Mouse (Mus musculus): ENCODE measurements around the gene Wfdc16. TPM values are rescaled to one million over a fixed set of nuclear protein-coding genes. Genes with fewer than 3 reads are reported as not detected.
"Not testable (repeated sequence)": the region's sequence is repeated elsewhere in the genome, so short reads cannot be mapped to it uniquely, and the experiment has no call there.

Gene Wfdc16
- polyA plus RNA-seq, 1 experiment from 2014 or later: not detected

- H3K9me3 ChIP-seq (ENCODE audit: control insufficient read depth, low read length): no peaks in the 10 kb centered on the region
- H3K4me1 ChIP-seq (ENCODE audit: control insufficient read depth in 2 of 2, insufficient read depth in 2 of 2, low read length in 2 of 2): no peaks in the 10 kb centered on the region
- no peaks in the 10 kb centered on the region for H3K36me3 ChIP-seq (ENCODE audit: control insufficient read depth, insufficient read depth, low read length)
- ATAC-seq (ENCODE audit: insufficient number of reproducible peaks, insufficient read depth, low FRiP score, low read depth): no peak
- H3K27ac ChIP-seq (replicated peaks in 1 of 2; ENCODE audit: control insufficient read depth in 1 of 2, insufficient read depth in 1 of 2, low read depth in 2 of 2, low read length in 2 of 2): no peak overlapping the region
- H3K4me3 ChIP-seq (ENCODE audit: control insufficient read depth in 1 of 2, insufficient read depth in 1 of 2, low read depth in 1 of 2, low read length in 2 of 2): no peak overlapping the region
- no peaks in the 10 kb centered on the region for H3K27me3 ChIP-seq (ENCODE audit: control insufficient read depth, insufficient read depth, low read length)
- no peak overlapping the region for H3K9ac ChIP-seq (ENCODE audit: low read length)
- 73% methylated on average over 4 of the region's 4 CpGs for WGBS
- H3K4me2 ChIP-seq (ENCODE audit: low read length): no peak overlapping the region
These were observed 16.8 kb downstream of the Wfdc16 start for GRCm38 (mm10) chr2:164621775-164622174.

DNA sequence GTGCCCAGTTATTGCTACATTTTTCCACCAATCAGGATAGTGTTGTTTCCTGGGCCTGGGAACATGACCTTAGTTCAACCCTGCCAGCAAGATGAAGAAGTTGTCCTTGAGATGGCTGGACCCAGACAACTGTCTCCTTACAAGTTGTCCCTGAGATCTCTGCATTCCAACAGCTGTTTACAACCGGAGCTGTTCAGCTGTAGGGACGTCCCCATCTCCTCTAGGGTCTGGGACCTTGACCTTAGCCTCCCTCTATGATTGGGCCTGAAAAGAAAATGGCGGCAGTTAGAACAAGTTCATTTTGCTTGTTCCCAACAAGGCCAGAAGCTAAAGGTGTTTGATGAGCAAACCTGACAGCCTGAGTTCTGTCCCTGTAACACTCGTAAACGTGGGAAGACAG is 19.5 kb downstream of the Wfdc16 start:
- Histone ChIP-seq H3K4me1 (ENCODE audit: control insufficient read depth in 2 of 2, insufficient read depth in 2 of 2, low read length in 2 of 2) (no peaks in the 10 kb centered on the region), H3K27ac (replicated peaks in 1 of 2; ENCODE audit: control insufficient read depth in 1 of 2, insufficient read depth in 1 of 2, low read depth in 2 of 2, low read length in 2 of 2) (no peak overlapping the region), H3K9ac (ENCODE audit: low read length) (no peak overlapping the region), H3K4me3 (ENCODE audit: control insufficient read depth in 1 of 2, insufficient read depth in 1 of 2, low read depth in 1 of 2, low read length in 2 of 2) (no peak overlapping the region), H3K36me3 (ENCODE audit: control insufficient read depth, insufficient read depth, low read length) (no peaks in the 10 kb centered on the region), H3K27me3 (ENCODE audit: control insufficient read depth, insufficient read depth, low read length) (no peaks in the 10 kb centered on the region), H3K9me3 (ENCODE audit: control insufficient read depth, low read length) (no peaks in the 10 kb centered on the region), H3K4me2 (ENCODE audit: low read length) (no peak overlapping the region)
- WGBS: 78% methylated on average over 5 of the region's 5 CpGs
- ATAC-seq (ENCODE audit: insufficient number of reproducible peaks, insufficient read depth, low FRiP score, low read depth): no peak

DNA sequence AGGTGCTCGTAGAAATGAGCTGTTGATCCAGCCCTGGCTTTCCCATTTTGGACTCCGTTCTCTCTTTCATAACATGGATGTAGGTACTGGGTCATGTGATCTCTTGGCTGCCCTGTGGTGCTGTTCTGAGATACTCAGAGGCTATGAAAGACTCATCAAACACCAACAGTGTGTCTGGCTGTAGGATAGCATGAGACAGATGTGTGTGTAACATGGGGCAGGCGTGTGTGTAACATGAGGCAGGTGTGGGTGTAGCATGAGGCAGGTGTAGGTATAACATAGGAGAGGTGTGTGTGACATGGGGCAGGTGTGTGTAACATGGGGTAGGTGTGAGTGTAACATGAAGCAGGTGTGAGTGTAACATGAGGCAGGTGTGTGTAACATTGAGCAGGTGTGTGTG is 23.2 kb downstream of the Wfdc16 start:
- H3K9ac ChIP-seq (ENCODE audit: low read length): no peak overlapping the region
- no peaks in the 10 kb centered on the region for H3K4me1 ChIP-seq (ENCODE audit: control insufficient read depth in 2 of 2, insufficient read depth in 2 of 2, low read length in 2 of 2)
- H3K27me3 ChIP-seq (ENCODE audit: control insufficient read depth, insufficient read depth, low read length): no peaks in the 10 kb centered on the region
- H3K27ac ChIP-seq (replicated peaks in 1 of 2; ENCODE audit: control insufficient read depth in 1 of 2, insufficient read depth in 1 of 2, low read depth in 2 of 2, low read length in 2 of 2): no peak overlapping the region
- 75% methylated on average over 3 of the region's 3 CpGs for WGBS
- H3K9me3 ChIP-seq (ENCODE audit: control insufficient read depth, low read length): no peaks in the 10 kb centered on the region
- no peak overlapping the region for H3K4me3 ChIP-seq (ENCODE audit: control insufficient read depth in 1 of 2, insufficient read depth in 1 of 2, low read depth in 1 of 2, low read length in 2 of 2)
- H3K36me3 ChIP-seq (ENCODE audit: control insufficient read depth, insufficient read depth, low read length): no peaks in the 10 kb centered on the region
- no peak overlapping the region for H3K4me2 ChIP-seq (ENCODE audit: low read length)
- ATAC-seq (ENCODE audit: insufficient number of reproducible peaks, insufficient read depth, low FRiP score, low read depth): no peak

- not testable (repeated sequence) for H3K4me2 ChIP-seq (ENCODE audit: low read length); H3K36me3 ChIP-seq (ENCODE audit: control insufficient read depth, insufficient read depth, low read length); H3K4me3 ChIP-seq (ENCODE audit: control insufficient read depth in 1 of 2, insufficient read depth in 1 of 2, low read depth in 1 of 2, low read length in 2 of 2); H3K9me3 ChIP-seq (ENCODE audit: control insufficient read depth, low read length); H3K4me1 ChIP-seq (ENCODE audit: control insufficient read depth in 2 of 2, insufficient read depth in 2 of 2, low read length in 2 of 2); H3K9ac ChIP-seq (ENCODE audit: low read length); H3K27me3 ChIP-seq (ENCODE audit: control insufficient read depth, insufficient read depth, low read length); ATAC-seq (ENCODE audit: insufficient number of reproducible peaks, insufficient read depth, low FRiP score, low read depth); H3K27ac ChIP-seq (replicated peaks in 1 of 2; ENCODE audit: control insufficient read depth in 1 of 2, insufficient read depth in 1 of 2, low read depth in 2 of 2, low read length in 2 of 2)
- WGBS: 49% methylated on average over 8 of the region's 8 CpGs
These were observed 25.1 kb downstream of the Wfdc16 start, which contains the start of the genes Wfdc6b and Wfdc8 for GRCm38 (mm10) chr2:164613471-164613870. Wfdc6b (plus strand) TSS chr2:164613522. Wfdc8 (minus strand) TSS chr2:164613626.

DNA sequence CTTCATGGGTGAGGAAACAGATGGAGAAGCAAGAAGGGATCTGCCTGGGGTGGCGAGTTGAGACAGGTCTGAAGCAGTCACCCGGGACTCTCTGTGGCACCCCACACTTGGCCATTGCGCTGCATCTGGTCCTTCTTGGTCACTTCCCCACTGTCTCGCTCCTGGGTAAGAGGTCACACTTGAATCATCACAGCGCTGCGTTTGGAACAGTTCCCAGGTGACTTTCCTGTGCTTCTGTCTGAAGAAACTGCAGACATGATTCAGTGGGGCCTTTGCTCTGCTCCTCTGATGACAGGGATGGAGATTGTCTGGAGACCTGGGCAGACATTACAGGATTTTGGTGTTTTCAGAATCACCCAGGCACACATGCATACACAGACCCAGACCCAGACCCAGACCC is 29.8 kb downstream of the Wfdc16 start:
- Histone ChIP-seq H3K4me2 (ENCODE audit: low read length) (no peak overlapping the region), H3K4me1 (ENCODE audit: control insufficient read depth in 2 of 2, insufficient read depth in 2 of 2, low read length in 2 of 2) (no peaks in the 10 kb centered on the region), H3K9ac (ENCODE audit: low read length) (no peak overlapping the region), H3K27me3 (ENCODE audit: control insufficient read depth, insufficient read depth, low read length) (no peaks in the 10 kb centered on the region), H3K36me3 (ENCODE audit: control insufficient read depth, insufficient read depth, low read length) (no peaks in the 10 kb centered on the region), H3K9me3 (ENCODE audit: control insufficient read depth, low read length) (no peaks in the 10 kb centered on the region), H3K27ac (replicated peaks in 1 of 2; ENCODE audit: control insufficient read depth in 1 of 2, insufficient read depth in 1 of 2, low read depth in 2 of 2, low read length in 2 of 2) (no peak overlapping the region), H3K4me3 (ENCODE audit: control insufficient read depth in 1 of 2, insufficient read depth in 1 of 2, low read depth in 1 of 2, low read length in 2 of 2) (no peak overlapping the region)
- 79% methylated on average over 6 of the region's 6 CpGs for WGBS
- no peak for ATAC-seq (ENCODE audit: insufficient number of reproducible peaks, insufficient read depth, low FRiP score, low read depth)

DNA sequence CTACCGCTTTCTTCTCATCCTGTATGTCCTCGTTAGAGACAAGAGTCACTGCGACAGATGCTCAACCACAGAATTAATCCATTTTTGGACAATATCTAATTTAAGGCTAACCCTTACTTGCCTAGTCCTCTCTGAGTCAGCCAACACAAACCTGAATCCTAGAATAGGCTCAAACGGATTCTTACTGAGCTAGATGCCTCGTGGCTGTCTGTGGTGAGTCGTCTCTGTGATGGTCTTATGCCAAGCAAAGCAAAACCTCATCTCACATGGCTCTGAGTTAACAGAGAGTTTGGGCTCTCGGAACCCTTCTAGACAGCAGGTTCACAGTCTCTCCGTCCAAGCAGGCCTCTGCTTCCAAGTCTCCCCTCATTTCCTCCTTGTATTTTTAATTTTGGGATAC is 34.2 kb downstream of the Wfdc16 start:
- H3K4me1 ChIP-seq (ENCODE audit: control insufficient read depth in 2 of 2, insufficient read depth in 2 of 2, low read length in 2 of 2): no peaks in the 10 kb centered on the region
- no peak overlapping the region for H3K4me2 ChIP-seq (ENCODE audit: low read length)
- ATAC-seq (ENCODE audit: insufficient number of reproducible peaks, insufficient read depth, low FRiP score, low read depth): no peak
- 80% methylated on average over 8 of the region's 8 CpGs for WGBS
- H3K27ac ChIP-seq (replicated peaks in 1 of 2; ENCODE audit: control insufficient read depth in 1 of 2, insufficient read depth in 1 of 2, low read depth in 2 of 2, low read length in 2 of 2): no peak overlapping the region
- no peak overlapping the region for H3K4me3 ChIP-seq (ENCODE audit: control insufficient read depth in 1 of 2, insufficient read depth in 1 of 2, low read depth in 1 of 2, low read length in 2 of 2)
- H3K27me3 ChIP-seq (ENCODE audit: control insufficient read depth, insufficient read depth, low read length): no peaks in the 10 kb centered on the region; the same call in 1 of the 2 replicates
- no peaks in the 10 kb centered on the region for H3K36me3 ChIP-seq (ENCODE audit: control insufficient read depth, insufficient read depth, low read length)
- H3K9ac ChIP-seq (ENCODE audit: low read length): no peak overlapping the region
- 0 out of 2 replicates have a peak, but pooled peaks cover 4% of the 10 kb centered on the region for H3K9me3 ChIP-seq (ENCODE audit: control insufficient read depth, low read length)

DNA sequence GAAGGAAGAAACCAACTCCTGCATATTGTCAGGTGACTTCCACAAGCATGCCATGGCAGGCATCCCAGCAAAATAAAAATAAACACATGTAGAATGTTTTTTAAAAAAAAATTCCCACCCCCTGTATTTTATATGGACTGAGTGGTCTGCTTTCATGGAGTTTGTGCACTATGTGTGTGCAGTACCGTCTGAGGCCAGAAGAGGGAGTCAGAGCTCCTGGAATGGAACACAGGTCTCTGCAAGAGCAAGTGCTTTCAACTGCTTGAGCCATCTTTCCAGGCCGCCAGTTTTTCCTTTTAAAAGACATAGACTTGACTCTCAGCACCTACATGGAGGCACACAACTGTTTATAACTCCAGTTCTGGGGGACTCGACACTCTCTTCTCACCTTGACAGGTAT is 35.1 kb downstream of the Wfdc16 start:
- 88% methylated on average over 3 of the region's 3 CpGs for WGBS
- ATAC-seq (ENCODE audit: insufficient number of reproducible peaks, insufficient read depth, low FRiP score, low read depth): no peak

GRCm38 (mm10) chr2:164600179-164600578 is 38.4 kb downstream of the Wfdc16 start:
- no peaks in the 10 kb centered on the region for H3K36me3 ChIP-seq (ENCODE audit: control insufficient read depth, insufficient read depth, low read length)
- H3K9me3 ChIP-seq (ENCODE audit: control insufficient read depth, low read length): 0 out of 2 replicates have a peak, but pooled peaks cover 4% of the 10 kb centered on the region
- H3K4me3 ChIP-seq (ENCODE audit: control insufficient read depth in 1 of 2, insufficient read depth in 1 of 2, low read depth in 1 of 2, low read length in 2 of 2): no peak overlapping the region
- ATAC-seq (ENCODE audit: insufficient number of reproducible peaks, insufficient read depth, low FRiP score, low read depth): no peak
- no peaks in the 10 kb centered on the region for H3K4me1 ChIP-seq (ENCODE audit: control insufficient read depth in 2 of 2, insufficient read depth in 2 of 2, low read length in 2 of 2)
- H3K27ac ChIP-seq (replicated peaks in 1 of 2; ENCODE audit: control insufficient read depth in 1 of 2, insufficient read depth in 1 of 2, low read depth in 2 of 2, low read length in 2 of 2): no peak overlapping the region
- H3K9ac ChIP-seq (ENCODE audit: low read length): no peak overlapping the region
- 65% methylated on average over 3 of the region's 3 CpGs for WGBS
- H3K4me2 ChIP-seq (ENCODE audit: low read length): no peak overlapping the region
- H3K27me3 ChIP-seq (ENCODE audit: control insufficient read depth, insufficient read depth, low read length): no peaks in the 10 kb centered on the region; the same call in 1 of the 2 replicates

More for the DNA sequence above, 35.1 kb downstream of the Wfdc16 start:
- H3K9ac ChIP-seq (ENCODE audit: low read length): no peak overlapping the region
- H3K4me3 ChIP-seq (ENCODE audit: control insufficient read depth in 1 of 2, insufficient read depth in 1 of 2, low read depth in 1 of 2, low read length in 2 of 2): no peak overlapping the region
- no peaks in the 10 kb centered on the region for H3K36me3 ChIP-seq (ENCODE audit: control insufficient read depth, insufficient read depth, low read length)
- H3K27me3 ChIP-seq (ENCODE audit: control insufficient read depth, insufficient read depth, low read length): no peaks in the 10 kb centered on the region; the same call in 1 of the 2 replicates
- no peak overlapping the region for H3K27ac ChIP-seq (replicated peaks in 1 of 2; ENCODE audit: control insufficient read depth in 1 of 2, insufficient read depth in 1 of 2, low read depth in 2 of 2, low read length in 2 of 2)
- no peaks in the 10 kb centered on the region for H3K4me1 ChIP-seq (ENCODE audit: control insufficient read depth in 2 of 2, insufficient read depth in 2 of 2, low read length in 2 of 2)
- 0 out of 2 replicates have a peak, but pooled peaks cover 4% of the 10 kb centered on the region for H3K9me3 ChIP-seq (ENCODE audit: control insufficient read depth, low read length)
- H3K4me2 ChIP-seq (ENCODE audit: low read length): no peak overlapping the region
